Mouse (Mus musculus) embryonic facial prominence, embryonic 14.5 days (tissue): ENCODE data around the gene Adat3. TPM values are rescaled to one million over a fixed set of nuclear protein-coding genes. Genes with fewer than 3 reads are reported as not detected.

Experiments
- ATAC-seq: fragments of 200-750 bp; cut with Nextera tagmentation; 2 replicates; pipeline ENCODE4 v1.8.0; 2017; ENCODE audit warnings: low read depth, moderate number of reproducible peaks, moderate TSS enrichment
- DNase-seq: peaks from one replicate; pipeline ENCODE4 v3.0.0-alpha.2; 2015; ENCODE audit warnings: low spot score
- H3K27ac ChIP-seq: fragments of 300-500 bp; sonication (generic); replicated peaks from 2 replicates; pipeline ENCODE4 v1.5.1; 2014; ENCODE audit warnings: low read depth, mild to moderate bottlenecking, low read length, moderate library complexity
- H3K27me3 ChIP-seq: fragments of 300-500 bp; sonication (generic); replicated peaks from 2 replicates; pipeline ENCODE4 v1.6.1; 2014; ENCODE audit warnings: low read length; ENCODE audit not compliant: control insufficient read depth, insufficient read depth
- H3K36me3 ChIP-seq: fragments of 300-500 bp; sonication (generic); 2 replicates; pipeline ENCODE4 v1.6.1; 2014; ENCODE audit warnings: low read length, mixed read lengths; ENCODE audit not compliant: control insufficient read depth, insufficient read depth
- H3K4me1 ChIP-seq: fragments of 300-500 bp; sonication (generic); 2 replicates; pipeline ENCODE4 v1.6.1; 2014; ENCODE audit warnings: antibody characterized with exemption, low read length; ENCODE audit not compliant: control insufficient read depth, insufficient read depth
- H3K4me2 ChIP-seq: fragments of 300-500 bp; sonication (generic); 2 replicates; pipeline ENCODE4 v1.6.1; 2014; ENCODE audit warnings: low read depth, mild to moderate bottlenecking, low read length, moderate library complexity, mixed read lengths
- H3K4me3 ChIP-seq: fragments of 300-500 bp; sonication (generic); 2 replicates; pipeline ENCODE4 v1.5.1; 2014; ENCODE audit warnings: low read depth, mild to moderate bottlenecking, low read length
- H3K9ac ChIP-seq: fragments of 300-500 bp; sonication (generic); 2 replicates; pipeline ENCODE4 v1.6.1; 2014; ENCODE audit warnings: low read depth, mild to moderate bottlenecking, low read length, moderate library complexity, mixed read lengths
- H3K9me3 ChIP-seq: fragments of 300-500 bp; sonication (generic); 2 replicates; pipeline ENCODE4 v1.6.1; 2016; ENCODE audit warnings: low read length; ENCODE audit not compliant: control insufficient read depth
- WGBS: fragments of 180-500 bp; shearing (Covaris S2); extraction: QIAGEN DNeasy Blood & Tissue Kit; methylation state at CpG from one replicate; pipeline ENCODE4 v1.1.7; 2014; 5-methylcytosine and 5-hydroxymethylcytosine counted together
- polyA plus RNA-seq: library from polyadenylated mRNA; unstranded; fragments of >200 nt; fragmentation: Nextera tagmentation; extraction: Ambion mirVana; gene quantifications from 2 replicates; pipeline ENCODE4 v1.2.1, GENCODE M21; 2014

Adat3 gene
- 6.1 and 6.2 TPM in 2 replicates for polyA plus RNA-seq

GRCm38 (mm10) chr10:80602698-80603325, at the start of gene Adat3, which contains the start of gene Scamp4:
TSS of gene Adat3 (plus strand) at chr10:80602880.
TSS of gene Scamp4 (plus strand) at chr10:80602872.
- Histone ChIP-seq H3K9me3 (no peaks in the 10 kb centered on the region), H3K36me3 (peaks cover 17% of the 10 kb centered on the region), H3K9ac (peak within 1 kb of the TSS; percentile 69), H3K27me3 (no peaks in the 10 kb centered on the region), H3K4me1 (peaks cover 16% of the 10 kb centered on the region), H3K4me3 (peak within 1 kb of the TSS; percentile 64), H3K27ac (peak within 1 kb of the TSS; percentile 78), H3K4me2 (peak within 1 kb of the TSS; percentile 94)
- WGBS, result under 1% methylated on average over 47 of the region's 54 CpGs
- DNase-seq (peak; percentile 98), ATAC-seq (peak; percentile 97)

DNA sequence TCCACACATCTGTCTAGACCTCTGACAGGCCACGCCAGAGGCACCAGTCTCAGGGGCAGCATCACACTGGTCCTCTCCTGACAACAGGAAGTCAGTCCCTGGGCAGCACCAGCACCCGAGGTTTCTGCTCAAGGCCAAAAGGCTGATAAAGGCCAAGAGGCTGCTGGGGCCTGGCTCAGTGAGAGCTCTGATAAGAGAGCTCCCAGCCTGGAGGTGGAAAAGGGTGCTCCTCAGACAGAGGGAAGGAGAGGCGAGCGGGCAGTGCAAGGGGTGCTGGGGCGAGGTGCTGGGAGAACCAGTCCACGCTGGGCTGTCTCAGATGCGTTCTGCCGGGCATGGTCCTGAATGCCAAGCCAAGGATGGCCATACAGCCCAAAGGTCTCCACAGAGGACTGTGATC, 49.1 kb upstream of the Adat3 start:
- no peaks in the 10 kb centered on the region for H3K27me3 ChIP-seq
- no peak overlapping the region for H3K4me3 ChIP-seq
- no peak overlapping the region for H3K27ac ChIP-seq
- H3K9ac ChIP-seq, result no peak overlapping the region
- no peak overlapping the region for H3K4me2 ChIP-seq
- H3K36me3 ChIP-seq, result peaks cover 21% of the 10 kb centered on the region
- ATAC-seq (no peak), DNase-seq (no peak)
- no peaks in the 10 kb centered on the region for H3K9me3 ChIP-seq
- H3K4me1 ChIP-seq, result no peaks in the 10 kb centered on the region
- WGBS, result 90% methylated on average over 8 of the region's 8 CpGs

- ATAC-seq, result no peak
- Histone ChIP-seq H3K36me3 (peaks cover 18% of the 10 kb centered on the region), H3K4me1 (no peaks in the 10 kb centered on the region), H3K4me3 (no peak overlapping the region), H3K9me3 (no peaks in the 10 kb centered on the region), H3K27ac (no peak overlapping the region), H3K9ac (no peak overlapping the region), H3K4me2 (no peak overlapping the region), H3K27me3 (no peaks in the 10 kb centered on the region)
- 88% methylated on average over 5 of the region's 6 CpGs for WGBS
- DNase-seq, result no peak
These were observed 48.7 kb upstream of the Adat3 start for GRCm38 (mm10) chr10:80553997-80554396.

DNA sequence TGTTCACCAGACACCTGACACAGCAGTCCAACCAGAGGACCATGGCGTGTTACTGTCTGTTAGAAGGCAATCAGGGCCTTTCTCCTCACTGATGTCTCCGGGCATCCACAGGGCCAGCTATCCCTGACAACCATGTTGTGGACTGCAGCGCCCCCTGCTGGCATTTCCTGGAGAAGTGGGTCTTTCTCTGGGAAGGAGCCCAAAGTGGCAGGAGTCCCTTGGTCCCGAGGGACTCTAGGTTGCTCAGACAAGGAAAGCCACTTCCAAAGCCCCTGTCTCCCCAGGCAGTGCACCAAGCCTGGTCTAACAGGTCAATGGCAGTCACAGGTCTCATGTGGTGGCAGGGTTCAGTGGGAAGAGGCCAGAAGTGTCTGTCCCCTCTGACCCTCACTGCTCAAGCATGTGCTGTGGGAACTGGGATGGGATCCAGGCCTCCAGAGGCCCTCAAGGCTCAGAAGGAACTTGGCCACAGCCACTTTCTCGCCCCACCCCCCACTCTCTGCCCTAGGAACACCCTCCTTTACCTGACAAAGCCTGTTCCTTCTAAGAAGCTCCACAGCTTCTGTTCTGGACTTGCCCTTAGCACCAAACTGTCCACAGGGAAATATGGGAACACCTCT, 45.2 kb upstream of the Adat3 start:
- Histone ChIP-seq H3K9me3 (no peaks in the 10 kb centered on the region), H3K4me1 (peaks cover 9% of the 10 kb centered on the region), H3K9ac (no peak overlapping the region), H3K4me3 (no peak overlapping the region), H3K36me3 (no peaks in the 10 kb centered on the region), H3K27me3 (no peaks in the 10 kb centered on the region), H3K4me2 (no peak overlapping the region), H3K27ac (no peak overlapping the region)
- ATAC-seq (no peak), DNase-seq (peak; percentile 55)
- 40% methylated on average over 5 of the region's 5 CpGs for WGBS

GRCm38 (mm10) chr10:80559431-80559830, 43.2 kb upstream of the Adat3 start:
- Histone ChIP-seq H3K4me2 (no peak overlapping the region), H3K9me3 (no peaks in the 10 kb centered on the region), H3K4me1 (peaks cover 12% of the 10 kb centered on the region), H3K9ac (no peak overlapping the region), H3K27me3 (no peaks in the 10 kb centered on the region), H3K4me3 (no peak overlapping the region), H3K27ac (no peak overlapping the region), H3K36me3 (no peaks in the 10 kb centered on the region)
- WGBS, result 88% methylated on average over 7 of the region's 7 CpGs
- ATAC-seq (no peak), DNase-seq (no peak)

DNA sequence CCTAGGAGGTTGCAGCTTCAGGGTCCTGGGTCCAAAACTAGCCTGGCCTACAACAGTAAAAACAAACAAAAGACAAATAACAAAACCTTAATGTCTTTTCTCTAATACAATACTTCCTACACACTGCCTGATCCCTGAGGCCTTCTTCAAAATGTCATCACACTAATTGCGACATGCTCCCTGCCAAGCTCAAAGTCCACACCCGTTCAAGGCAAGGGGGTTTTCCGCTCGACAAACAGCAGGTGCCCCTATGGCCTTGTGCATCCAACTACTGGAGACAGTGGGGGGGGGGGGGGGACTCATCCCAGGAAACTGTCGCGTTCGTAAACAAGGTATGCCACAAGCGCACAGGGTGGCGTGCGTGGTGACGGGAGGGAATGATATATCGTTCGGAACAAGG, 42.1 kb upstream of the Adat3 start:
- ATAC-seq, result no peak
- Histone ChIP-seq H3K36me3 (peaks cover 5% of the 10 kb centered on the region), H3K4me1 (peaks cover 12% of the 10 kb centered on the region), H3K4me2 (peak overlapping the region; percentile 86), H3K9ac (peak overlapping the region; percentile 97), H3K27ac (no peak overlapping the region), H3K4me3 (peak overlapping the region; percentile 98), H3K9me3 (no peaks in the 10 kb centered on the region), H3K27me3 (no peaks in the 10 kb centered on the region)
- WGBS, result under 1% methylated on average over 13 of the region's 13 CpGs
- no peak for DNase-seq

GRCm38 (mm10) chr10:80561116-80561944, 41.4 kb upstream of the Adat3 start, which contains the start of gene Rexo1:
TSS of gene Rexo1 (minus strand) at chr10:80561560.
- Histone ChIP-seq H3K9ac (peak within 1 kb of the TSS; percentile 97), H3K9me3 (no peaks in the 10 kb centered on the region), H3K27ac (peak within 1 kb of the TSS; percentile 95), H3K4me2 (peak within 1 kb of the TSS; percentile 86), H3K4me1 (peaks cover 12% of the 10 kb centered on the region), H3K27me3 (no peaks in the 10 kb centered on the region), H3K4me3 (peak within 1 kb of the TSS; percentile 98), H3K36me3 (peaks cover 8% of the 10 kb centered on the region)
- under 1% methylated on average over 31 of the region's 72 CpGs for WGBS
- ATAC-seq (peak; percentile 91), DNase-seq (peak; percentile 97)

DNA sequence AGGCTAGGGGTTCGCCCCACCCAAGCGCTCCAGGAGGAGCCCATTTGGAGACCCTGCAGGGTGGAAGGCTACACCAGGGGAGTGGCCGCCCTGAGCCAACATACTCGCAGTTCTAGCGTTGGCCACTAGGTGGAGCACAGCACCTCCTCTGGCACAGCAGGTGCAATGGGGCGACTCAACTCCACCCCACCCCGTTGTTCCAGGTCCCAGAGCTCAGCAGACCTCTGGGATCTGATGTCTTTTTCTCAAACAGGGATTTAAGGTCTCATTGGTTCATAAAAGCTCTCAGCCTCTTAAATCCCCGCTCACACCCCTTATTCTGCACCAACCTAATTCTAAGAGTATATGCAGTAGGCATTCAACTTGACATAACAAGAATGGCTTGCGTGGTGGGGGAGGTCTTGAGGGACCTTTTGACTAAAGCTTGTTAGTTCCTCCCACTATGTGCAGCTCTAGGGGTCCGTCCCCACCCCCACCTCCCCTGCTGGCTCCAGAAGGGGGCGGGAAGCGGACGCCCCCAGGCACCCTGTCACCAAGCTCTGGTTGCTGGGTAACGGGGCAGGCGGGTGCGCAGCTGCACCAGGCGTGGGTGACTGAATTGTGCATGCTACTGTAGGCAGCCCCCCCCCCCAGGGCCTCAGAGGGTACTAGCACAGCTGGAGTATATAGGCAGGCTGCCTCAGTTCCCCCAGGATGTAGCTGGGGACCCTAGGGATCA, 36.1 kb upstream of the Adat3 start:
- Histone ChIP-seq H3K27me3 (no peaks in the 10 kb centered on the region), H3K9me3 (no peaks in the 10 kb centered on the region), H3K4me1 (peaks cover 17% of the 10 kb centered on the region), H3K4me3 (no peak overlapping the region), H3K4me2 (no peak overlapping the region), H3K36me3 (peaks cover 24% of the 10 kb centered on the region), H3K9ac (no peak overlapping the region), H3K27ac (no peak overlapping the region)
- ATAC-seq (peak; percentile 70), DNase-seq (peak; percentile 81)
- 33% methylated on average over 13 of the region's 17 CpGs for WGBS
